Mouse (Mus musculus) c-Kit-negative CD71-positive TER-119-positive erythroid progenitor cells, embryonic 14.5 days (primary cell): ENCODE measurements around the gene Pacs1.

Source experiments
- DNase-seq: peaks from one replicate; pipeline ENCODE4 v3.0.0-alpha.2; 2013; ENCODE audit warnings: low read depth, low spot score

The Pacs1 gene

DNA sequence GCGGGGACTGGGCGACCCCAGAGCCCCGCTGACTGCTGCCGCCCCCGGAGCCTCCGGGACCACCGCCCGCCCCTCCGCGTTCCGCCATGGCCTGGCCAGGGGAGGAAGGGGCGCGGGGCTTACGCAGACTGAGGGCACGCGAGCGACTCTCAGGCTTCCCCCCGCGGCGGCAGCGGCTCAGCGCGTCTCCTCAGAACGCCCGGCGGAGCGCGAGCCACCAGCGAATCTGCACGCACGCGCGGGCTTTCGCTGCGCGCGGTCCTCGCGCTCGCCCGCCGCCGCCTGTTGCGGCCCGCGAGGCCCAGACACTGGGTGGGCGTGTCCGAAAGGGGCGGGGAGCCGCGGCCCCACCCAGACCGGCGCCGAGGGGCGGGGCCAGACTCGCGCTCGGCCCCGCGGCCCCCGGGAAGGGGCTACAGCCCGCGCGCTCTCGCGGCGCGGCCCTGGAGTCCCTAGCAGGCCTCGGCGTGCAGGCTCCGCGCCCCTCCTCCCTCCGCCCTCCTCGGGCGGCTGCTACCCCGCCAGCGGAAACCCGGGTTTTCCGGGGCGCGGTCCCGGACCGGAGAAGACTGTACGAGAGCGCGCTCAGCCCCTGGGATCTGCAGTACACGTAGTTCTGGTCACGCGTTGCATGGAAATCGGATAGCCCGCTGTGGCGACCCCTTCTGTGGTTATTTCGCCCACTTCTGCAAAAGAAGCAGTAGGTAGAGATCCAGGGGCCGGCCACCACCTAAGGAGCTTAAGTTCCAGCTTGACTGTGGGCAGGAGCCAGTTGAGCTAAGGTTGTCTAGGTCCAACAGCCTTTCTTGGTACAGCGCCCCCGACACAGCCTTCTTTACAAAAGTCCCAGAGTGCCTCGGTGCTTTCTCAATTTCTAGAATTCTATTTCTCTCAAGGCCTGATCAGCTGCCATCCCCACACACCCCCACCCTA is at the start of gene Pacs1:
Gene Pacs1 (minus strand): TSS at position 319 of the 933 bp plus-strand sequence.
- peak; percentile 74 for DNase-seq

GRCm38 (mm10) chr19:5313189-5313588 is 40.3 kb upstream of the Pacs1 start:
- DNase-seq: no peak

DNA sequence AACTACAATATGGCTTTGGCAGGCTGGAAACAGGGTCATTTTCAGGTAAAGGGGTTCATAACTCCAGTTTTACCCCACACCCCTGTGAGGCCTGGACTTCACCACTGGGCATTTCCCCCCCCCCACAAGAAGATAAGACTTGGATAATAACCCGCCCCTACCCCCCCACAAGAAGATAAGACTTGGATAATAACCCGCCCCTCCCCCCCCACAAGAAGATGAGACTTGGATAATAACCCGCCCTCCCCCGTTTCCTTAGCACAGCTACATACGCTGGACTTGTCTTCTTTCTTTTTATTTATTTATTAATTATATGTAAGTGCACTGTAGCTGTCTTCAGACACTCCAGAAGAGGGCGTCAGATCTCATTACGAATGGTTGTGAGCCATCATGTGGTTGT is 36.1 kb upstream of the Pacs1 start:
- DNase-seq: no peak

DNA sequence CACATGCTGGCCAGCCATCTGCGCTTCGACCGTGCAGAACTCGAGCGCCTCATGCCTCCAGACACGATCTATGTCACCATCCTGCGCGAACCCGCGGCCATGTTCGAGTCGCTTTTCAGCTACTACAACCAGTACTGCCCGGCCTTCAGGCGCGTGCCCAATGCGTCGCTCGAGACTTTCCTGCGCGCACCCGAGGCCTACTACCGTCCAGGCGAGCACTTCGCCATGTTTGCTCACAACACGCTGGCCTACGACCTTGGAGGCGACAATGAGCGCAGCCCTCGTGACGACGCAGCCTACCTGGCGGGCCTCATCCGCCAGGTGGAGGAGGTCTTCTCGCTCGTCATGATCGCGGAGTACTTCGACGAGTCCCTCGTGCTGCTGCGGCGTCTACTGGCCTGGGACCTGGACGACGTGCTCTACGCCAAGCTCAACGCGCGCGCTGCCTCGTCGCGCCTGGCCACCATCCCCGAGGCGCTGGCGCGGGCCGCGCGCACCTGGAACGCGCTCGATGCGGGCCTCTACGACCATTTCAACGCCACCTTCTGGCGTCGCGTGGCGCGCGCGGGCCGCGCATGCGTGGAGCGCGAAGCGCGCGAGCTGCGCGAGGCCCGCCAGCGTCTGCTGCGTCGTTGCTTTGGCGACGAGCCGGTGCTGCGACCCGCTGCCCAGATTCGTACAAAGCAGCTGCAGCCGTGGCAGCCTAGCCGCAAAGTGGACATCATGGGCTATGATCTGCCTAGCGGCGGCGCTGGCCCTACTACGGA is 34.2 kb upstream of the Pacs1 start:
- no peak for DNase-seq

GRCm38 (mm10) chr19:5306279-5306678 is 33.4 kb upstream of the Pacs1 start:
- no peak for DNase-seq

GRCm38 (mm10) chr19:5302455-5302854 is 29.5 kb upstream of the Pacs1 start:
- DNase-seq: no peak

GRCm38 (mm10) chr19:5300588-5300987 is 27.7 kb upstream of the Pacs1 start:
- no peak for DNase-seq

- no peak for DNase-seq
Measured at GRCm38 (mm10) chr19:5297903-5298800, 25.2 kb upstream of the Pacs1 start, which contains the start of gene Gal3st3. Gene Gal3st3 (plus strand): TSS chr19:5298331.

DNA sequence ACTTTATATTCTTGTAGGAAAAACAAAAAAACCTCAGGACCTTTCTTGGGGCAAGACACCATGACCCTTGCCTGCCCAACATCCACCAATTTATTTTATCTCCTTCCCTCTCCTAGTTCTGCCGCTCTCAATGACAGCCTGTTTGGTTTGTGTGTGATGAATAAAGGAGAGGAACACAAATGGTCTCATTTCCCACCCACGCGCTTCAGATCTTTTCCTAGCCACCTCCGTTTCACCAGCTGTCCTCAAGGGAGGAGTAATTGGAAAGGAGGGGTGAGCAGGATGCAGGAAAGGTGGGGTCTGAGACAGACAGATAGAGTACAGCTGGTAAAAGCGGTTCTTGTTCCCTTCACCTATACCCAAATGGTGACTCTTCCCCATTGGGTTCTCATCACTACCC is 23.7 kb upstream of the Pacs1 start:
- DNase-seq: no peak

DNA sequence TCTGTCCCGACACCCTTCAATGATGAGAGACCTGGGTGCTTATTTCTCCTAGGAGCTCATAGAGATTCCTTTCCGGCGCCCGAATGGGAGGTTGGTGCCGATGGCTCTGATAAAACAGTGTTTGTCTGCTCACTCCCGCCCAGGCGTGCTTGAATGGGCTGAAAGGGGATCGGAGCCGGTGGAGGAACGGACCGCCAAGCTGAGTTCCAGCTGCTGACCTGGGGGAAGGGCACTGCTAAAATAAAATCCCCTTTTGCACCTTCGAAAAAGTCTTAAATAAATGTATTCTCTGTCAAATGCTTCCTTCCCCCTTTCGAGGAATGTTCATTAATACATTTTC is 22.8 kb upstream of the Pacs1 start:
- no peak for DNase-seq

- peak; percentile 99 for DNase-seq
Measured at GRCm38 (mm10) chr19:5294972-5295735, 22.2 kb upstream of the Pacs1 start, which contains the start of gene Sf3b2. Gene Sf3b2 (minus strand): TSS chr19:5295455.

DNA sequence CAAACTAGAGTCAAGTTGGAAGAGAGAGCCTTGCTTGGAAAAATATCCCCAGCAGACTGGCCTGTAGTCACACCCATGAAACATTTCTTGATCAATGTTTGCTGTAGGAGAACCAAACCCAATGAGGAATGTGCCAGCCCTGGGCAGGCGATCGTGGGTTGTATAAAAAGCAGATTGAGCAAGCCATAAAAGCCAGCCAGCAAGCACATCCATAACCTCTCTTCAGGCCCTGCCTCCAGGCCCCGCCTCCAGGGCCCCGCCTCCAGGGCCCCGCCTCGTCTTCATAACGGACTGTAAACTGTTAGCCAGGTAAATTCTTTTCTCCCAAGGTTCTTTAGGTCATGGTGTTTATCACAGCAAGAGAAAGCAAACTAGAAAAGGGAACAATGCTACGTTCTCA is 5.5 kb upstream of the Pacs1 start:
- no peak for DNase-seq

DNA sequence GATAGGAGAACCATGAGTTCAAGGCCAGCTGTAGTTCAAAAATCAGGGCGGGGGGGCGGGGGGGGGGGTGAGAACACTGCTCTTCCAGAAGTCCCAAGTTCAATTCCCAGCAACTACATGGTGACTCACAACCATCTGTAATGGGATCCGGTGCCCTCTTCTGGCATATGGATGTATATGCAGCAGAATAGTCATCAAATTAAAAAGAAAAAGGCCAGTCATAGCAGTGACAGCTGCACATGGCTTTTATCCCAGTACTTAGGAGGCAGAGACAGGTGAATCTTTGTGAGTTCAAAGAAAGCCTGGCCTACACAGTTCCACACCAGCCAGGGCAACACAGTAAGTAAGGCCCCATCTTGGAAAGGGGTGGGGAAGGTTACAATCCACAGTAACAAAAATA is 4.2 kb upstream of the Pacs1 start:
- no peak for DNase-seq

DNA sequence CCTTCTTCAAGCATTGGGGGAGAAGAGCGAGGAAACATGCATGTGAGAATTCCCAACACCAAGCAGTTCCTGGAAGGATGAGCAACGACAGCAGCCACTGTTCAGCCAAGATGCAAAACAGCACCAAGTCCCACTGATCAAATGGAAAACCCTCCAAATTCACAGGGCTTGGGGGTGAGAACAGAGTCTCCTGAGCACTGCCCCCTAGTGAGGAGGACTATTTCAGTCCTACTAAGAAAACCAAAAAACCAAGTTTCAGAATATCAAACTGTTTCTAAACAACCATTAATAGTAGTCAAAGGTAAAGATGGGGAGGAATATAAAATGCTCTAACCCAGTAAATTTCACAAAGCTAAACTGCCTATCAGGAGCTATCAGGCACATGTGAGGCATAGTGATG is 3.6 kb upstream of the Pacs1 start:
- DNase-seq: no peak

DNA sequence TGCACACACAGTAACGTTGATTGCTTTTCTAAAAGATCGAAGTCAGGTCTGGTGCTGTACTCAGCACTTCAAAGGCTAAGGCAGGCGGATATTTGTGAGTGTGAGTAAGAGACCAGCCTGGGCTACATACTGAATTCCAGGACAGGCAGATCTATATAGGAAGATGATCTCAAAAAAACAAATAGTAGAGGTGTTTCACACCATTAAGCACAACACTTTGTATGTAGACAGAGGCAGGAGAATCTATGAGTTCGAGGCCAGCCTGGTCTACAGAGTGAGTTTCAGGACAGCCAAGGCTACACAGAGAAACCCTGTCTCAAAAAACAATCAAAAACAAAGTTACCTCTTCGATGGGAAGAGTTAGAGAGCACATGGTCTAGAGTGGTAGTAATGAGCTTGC is 2.8 kb upstream of the Pacs1 start:
- DNase-seq: no peak

DNA sequence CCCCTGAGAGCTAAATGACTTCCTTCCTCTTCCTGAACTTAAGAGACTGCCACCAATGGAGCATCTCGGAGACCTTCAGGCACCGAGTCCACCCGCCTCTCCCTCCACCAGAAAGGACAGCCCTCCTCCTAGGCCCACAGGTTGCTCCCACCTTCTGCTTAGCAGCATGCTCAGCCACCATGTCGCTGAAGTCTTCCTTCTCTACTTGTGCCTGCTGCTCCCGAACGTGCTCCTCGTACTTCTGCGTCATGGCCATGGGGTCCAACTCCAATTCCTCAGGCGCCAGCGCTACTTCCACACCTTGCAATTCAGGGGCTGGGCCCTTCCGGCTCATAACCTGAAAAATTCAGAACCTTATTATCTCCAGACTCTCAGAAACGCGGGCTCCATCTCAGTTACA is 1.7 kb upstream of the Pacs1 start:
- DNase-seq: no peak

- DNase-seq: no peak
Measured at GRCm38 (mm10) chr19:5273916-5274315, 997 bp upstream of the Pacs1 start.

GRCm38 (mm10) chr19:5272326-5272795 is 558 bp downstream of the Pacs1 start:
- no peak for DNase-seq

GRCm38 (mm10) chr19:5271430-5271829 is 1.5 kb downstream of the Pacs1 start:
- DNase-seq: no peak

DNA sequence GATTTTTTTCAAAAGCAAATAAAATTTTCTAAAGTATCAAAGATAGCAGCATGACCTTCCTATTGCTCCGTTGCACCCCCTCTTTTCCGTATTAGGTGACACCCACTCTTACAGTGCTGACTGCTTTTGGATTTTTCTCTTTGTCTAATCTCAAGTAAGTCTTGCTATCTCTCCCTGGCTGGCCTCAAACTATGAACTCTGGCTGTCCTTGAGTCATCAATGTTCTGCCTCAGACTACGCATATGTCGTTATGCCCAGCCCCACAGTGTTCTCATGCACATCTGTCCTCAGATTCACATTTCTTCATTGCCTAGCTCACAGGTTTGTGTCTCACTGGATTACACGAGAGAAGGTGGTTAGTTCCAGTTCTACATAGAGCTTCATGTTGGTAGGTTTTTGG is 3.5 kb downstream of the Pacs1 start:
- DNase-seq: no peak

GRCm38 (mm10) chr19:5268875-5269274 is 4.0 kb downstream of the Pacs1 start:
- DNase-seq: no peak
